Mouse (Mus musculus) naive thymus-derived CD4-positive, alpha-beta T cell, adult 2 months (primary cell): ENCODE measurements around the gene Ccin.
A peak's percentile ranks its signal among the peaks of the same experiment; 100 is the strongest.

Experiments used
- DNase-seq: peaks from one replicate; pipeline ENCODE4 v3.0.0-alpha.2; 2011; ENCODE audit warnings: low read depth

The Ccin gene

GRCm38 (mm10) chr4:43983181-43983580 is at the start of gene Ccin:
Gene Ccin (plus strand): TSS chr4:43983483.
- DNase-seq = no peak

- DNase-seq = peak; percentile 29
Measured at GRCm38 (mm10) chr4:43936186-43936585, 47.1 kb upstream of the Ccin start.

DNA sequence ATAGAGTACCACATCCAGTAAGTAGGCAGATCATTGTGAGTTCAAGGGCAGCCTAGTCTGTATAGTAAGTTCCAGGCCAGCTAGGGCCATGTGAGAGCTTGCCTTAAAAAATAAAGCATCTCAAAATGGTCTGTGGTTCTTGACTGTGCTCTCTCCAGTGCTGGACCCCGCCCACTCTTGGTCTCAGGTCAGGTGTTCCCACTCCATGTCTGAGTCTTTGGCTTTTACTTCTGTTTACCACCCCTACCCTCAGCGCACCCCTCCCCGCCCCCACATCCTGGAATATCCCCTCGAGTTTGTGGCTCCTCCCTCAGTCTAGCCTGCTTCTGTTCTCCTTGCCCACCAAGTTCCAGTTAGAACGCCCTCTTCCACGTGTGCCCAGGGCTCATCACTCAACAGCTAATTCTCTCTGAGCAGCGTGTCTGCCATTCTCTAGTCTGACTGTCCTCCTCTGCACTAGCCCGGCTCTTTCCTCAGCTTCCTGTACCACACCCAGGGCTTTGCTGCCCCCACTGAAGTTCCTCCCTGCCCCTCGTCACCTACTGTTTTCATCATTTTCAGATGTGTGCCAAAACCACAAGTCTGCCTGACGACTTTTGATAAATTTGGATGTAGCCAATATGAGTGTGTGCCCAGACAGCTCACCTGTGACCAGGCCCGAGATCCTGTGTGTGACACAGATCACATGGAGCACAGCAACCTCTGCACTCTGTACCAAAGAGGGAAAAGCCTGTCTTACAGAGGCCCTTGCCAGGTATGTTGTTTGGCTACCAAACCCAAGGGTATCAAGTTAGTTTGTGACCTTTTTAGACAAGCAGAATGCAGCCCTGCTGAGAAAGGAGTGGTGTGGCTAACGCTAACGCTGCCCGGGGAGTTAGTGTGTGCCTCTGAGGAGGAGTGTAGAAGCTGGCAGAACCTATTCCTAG is 46.3 kb upstream of the Ccin start:
- peak; percentile 73 for DNase-seq

DNA sequence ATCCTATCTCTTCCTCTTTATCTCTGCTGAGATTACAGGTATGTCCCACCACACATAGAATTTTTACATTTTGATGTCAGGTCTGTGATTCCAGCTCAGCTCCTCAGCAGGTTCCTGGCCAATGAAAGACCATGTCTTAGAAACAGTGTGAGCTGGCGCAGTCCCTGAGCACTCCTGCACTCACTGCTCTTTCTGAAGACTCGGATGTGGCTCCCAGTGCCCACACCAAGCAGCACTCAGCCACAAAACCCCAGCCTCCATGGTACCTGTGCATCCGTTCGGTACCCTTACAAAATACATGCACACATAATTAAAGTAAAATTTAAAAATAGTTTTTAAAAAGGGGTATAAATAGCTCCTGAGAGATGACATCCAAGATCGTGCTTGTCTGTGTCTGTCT is 42.0 kb upstream of the Ccin start:
- DNase-seq = peak; percentile 55

GRCm38 (mm10) chr4:43942421-43942820 is 40.9 kb upstream of the Ccin start:
- DNase-seq = no peak

DNA sequence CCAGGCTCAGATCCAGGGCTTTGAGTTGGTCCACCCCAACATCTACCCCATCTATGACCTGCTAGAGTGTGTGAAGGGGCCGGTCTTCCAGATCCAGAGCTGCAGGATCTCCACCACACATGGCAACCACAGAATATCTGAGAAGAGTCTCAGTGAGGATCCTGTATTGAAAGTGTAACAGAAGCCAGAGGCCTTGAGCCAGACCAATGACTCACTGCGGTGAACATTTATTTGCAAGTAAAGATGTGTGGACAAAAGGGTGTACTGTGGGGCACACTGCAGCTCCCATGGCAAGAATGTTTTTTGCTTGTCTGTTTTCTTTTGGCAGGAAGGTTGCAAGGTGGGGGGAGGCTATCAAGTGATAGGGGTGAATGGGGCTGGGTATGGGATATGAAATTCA is 35.7 kb upstream of the Ccin start:
- DNase-seq = no peak

GRCm38 (mm10) chr4:43957292-43957845 is 25.9 kb upstream of the Ccin start, which contains the start of gene Glipr2:
Gene Glipr2 (plus strand): TSS chr4:43957401.
- DNase-seq = peak; percentile 91

GRCm38 (mm10) chr4:43957846-43958461 is 25.3 kb upstream of the Ccin start:
- DNase-seq = peak; percentile 62

DNA sequence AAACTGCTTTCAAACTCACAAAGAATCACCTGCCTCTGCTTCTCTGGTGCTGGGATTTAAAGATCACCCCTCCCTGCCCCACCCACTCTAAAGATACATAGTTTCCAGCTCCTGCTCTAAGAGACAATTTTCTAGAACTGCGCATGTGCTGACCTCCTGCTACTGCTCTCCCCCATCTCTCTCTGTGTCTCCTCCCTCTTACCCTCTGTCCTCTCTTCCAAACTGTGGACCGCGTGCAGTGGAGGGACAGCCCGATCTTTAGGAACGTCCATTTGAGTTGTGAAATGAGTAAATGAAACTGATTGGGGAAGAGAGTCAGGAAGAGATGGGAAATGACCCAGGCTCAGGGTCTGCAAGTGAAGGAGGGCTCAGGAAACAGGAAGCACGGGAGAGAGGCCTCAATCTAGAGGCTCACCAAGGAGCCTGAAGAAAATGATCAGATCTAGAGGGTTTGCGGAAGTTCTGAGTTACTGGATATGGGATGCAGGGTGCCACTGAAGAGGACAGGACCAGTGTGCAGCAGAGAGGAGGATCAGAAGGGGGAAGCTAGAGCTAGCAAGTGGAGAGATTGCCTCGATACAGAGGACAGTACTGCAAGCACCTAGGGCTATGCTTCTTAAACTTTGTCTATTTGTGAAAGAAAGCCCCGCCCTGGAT is 23.6 kb upstream of the Ccin start:
- peak; percentile 64 for DNase-seq

DNA sequence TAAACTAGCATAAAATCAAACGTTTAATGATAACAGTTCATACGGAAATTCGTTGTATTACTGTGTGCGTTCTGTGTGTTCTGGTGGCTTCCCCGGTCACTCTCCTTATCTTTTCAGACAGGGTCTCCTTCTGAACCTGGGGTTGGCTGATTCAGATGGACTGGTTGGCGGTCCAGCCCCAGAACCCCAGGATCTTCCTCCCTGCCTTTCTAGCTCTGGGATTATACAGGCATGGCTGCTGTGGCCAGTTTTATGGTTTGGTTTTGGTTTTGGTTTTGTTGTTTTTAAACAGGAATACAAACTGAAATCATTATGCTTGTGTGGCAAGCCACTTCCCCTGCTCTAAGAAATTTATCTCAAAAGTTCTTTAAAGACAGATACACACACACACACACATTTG is 23.1 kb upstream of the Ccin start:
- peak; percentile 59 for DNase-seq

DNA sequence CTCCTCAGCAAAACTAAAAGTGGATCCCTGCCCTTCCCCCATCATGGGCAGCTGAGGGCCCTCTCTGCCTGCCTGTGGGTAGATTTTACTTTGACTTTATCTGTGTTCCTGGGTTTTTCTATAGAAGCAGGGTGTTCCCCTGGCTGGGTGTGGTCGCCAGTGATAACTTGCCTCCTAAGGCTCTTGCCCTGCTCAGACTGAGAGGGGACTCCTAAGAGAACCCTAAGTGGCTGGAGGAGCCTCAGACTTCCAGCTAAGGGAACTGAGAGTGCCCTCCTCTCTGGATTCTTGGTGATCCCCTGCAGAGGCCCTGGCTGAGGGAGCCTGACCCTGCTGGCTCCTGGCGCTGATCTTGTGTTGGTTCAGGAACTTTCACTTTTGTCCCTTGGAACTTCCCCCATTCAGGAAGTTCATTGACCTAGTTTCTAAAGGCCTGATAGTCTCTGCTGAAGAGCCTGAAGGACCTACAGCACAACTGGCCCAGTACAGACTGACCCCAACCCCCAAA is 18.9 kb upstream of the Ccin start:
- peak; percentile 35 for DNase-seq

GRCm38 (mm10) chr4:43964951-43965684 is 18.2 kb upstream of the Ccin start:
- DNase-seq = no peak

- DNase-seq = no peak
Measured at GRCm38 (mm10) chr4:43965856-43966535, 17.3 kb upstream of the Ccin start.

DNA sequence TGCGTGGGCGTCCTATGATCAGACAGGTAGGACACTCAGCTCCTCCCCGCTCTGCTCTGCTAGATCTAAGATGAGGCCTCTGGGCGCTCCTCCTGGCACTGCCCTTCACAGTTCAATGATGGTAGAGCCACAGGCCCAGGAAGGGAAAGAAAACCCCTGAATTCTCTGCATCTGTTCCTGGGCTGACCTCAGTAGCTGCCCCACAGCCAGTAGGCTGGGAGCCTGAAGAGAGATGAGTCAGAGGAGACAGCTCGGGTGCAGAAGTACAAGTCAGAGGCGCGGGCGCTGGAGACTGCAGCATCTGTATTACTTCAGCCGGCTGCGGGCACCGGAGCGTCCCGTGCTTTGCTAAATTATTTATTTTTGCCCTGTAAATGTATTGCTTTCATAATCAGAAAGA is 14.6 kb upstream of the Ccin start:
- DNase-seq = no peak

DNA sequence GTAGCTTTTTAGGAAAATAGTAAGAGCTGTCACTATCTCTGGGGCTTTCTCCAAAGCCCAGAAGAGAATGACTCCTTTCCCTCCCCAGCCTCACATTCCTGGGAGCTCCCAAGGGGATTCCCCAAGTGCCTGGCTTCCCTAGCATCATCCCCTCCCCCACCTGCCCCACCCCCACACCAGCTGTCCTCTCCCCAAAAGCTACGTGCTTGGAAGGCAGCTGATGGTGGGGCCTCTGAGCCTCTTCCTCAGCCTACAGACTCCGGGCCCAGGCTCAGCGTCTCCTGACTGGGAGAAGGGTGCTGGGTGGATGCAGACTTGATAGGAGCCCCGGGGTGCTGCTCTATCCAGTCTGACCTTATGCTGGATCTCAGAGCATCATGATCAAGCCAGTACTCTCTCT is 13.9 kb upstream of the Ccin start:
- no peak for DNase-seq

GRCm38 (mm10) chr4:43970393-43971330 is 12.6 kb upstream of the Ccin start:
- peak; percentile 66 for DNase-seq

DNA sequence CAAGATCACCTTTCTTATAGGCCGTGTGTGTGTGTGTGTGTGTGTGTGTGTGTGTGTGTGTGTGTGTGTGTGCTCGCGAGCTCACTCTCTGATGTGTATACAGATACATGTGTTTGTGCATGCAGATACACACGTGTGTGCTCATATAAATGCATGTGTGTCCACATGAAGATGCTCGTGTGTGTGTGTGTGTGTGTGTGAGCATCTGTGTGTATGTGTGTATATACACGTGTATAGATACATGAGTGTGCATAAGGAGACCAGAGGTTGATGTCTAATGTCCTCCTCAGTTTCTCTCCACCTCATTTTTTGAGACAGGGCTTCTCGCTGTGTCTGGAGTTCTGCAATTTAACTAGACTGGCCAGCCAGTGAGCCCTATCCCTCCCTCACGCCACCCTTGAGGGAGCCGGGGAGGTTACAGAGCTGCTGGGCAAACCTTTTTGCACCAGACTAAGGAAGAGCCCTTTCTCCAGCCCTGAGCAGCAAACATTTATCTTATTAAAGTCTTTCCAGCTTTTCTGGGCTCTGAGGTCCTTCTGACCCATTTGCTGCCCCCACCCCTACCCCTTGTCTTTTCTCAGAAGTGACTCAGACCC is 11.6 kb upstream of the Ccin start:
- peak; percentile 54 for DNase-seq

GRCm38 (mm10) chr4:43972137-43972591 is 11.1 kb upstream of the Ccin start:
- DNase-seq = peak; percentile 84

DNA sequence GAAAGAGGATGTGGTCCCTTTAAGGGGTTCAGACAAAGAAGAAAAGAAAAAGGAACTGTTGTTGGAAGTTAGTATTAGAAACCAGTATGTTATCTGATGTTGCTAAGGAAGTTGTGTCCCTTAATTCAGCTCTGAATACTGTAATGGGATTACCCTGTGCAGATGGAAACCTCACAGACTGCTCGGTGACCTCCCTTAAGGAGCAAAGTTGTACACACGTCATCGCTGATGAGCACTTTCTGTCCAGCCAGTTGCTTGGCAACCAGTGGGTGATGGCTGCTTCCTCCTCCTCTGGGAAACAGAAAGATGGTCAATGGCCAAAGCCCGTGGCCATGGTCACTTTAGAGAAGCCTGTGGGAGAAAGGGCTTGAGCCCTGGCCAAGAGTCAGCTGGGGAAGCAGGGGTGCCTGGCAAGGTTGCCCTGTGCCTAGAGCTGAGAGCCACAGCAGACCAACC is 9.7 kb upstream of the Ccin start:
- DNase-seq = peak; percentile 78
